Mouse (Mus musculus): ENCODE measurements around the gene Nucks1.
A peak's percentile ranks its signal among the peaks of the same experiment; 100 is the strongest.

- TF ChIP-seq POLR2A (IDR thresholded peaks at IDR 0.05; ENCODE audit: low read depth, low read length) (no peak), CTCF (IDR thresholded peaks at IDR 0.05; ENCODE audit: extremely low read depth, insufficient read length, insufficient replicate concordance, low read depth, low read length) (peak; percentile 74; the same call in 1 of the 2 replicates)
Measured at GRCm38 (mm10) chr1:131937659-131938305, 27.4 kb downstream of the Nucks1 start.
